Mouse (Mus musculus) heart, embryonic 14.5 days (tissue): ENCODE measurements around the gene Thrb. TPM values are rescaled to one million over a fixed set of nuclear protein-coding genes. Genes with fewer than 3 reads are reported as not detected.

Source experiments
- ATAC-seq: fragments of 200-750 bp; cut with Nextera tagmentation; 2 replicates; pipeline ENCODE4 v1.8.0; 2017; ENCODE audit warnings: low read depth, moderate TSS enrichment; ENCODE audit not compliant: insufficient number of reproducible peaks, insufficient read depth, low FRiP score
- H3K27ac ChIP-seq, 2 experiments: fragments of 200-500 bp in 1 of 2; fragments of 300-500 bp in 1 of 2; sonication (generic) in 1 of 2; replicated peaks in 1 of 2; 2 replicates each; pipeline ENCODE4 v1.5.1; 2012 to 2014; ENCODE audit warnings: low read depth in 2 of 2, low read length in 2 of 2, control low read depth in 1 of 2, mild to moderate bottlenecking in 1 of 2, mixed read lengths in 1 of 2; ENCODE audit not compliant: control insufficient read depth in 1 of 2, insufficient read depth in 1 of 2
- H3K27me3 ChIP-seq: fragments of 300-500 bp; sonication (generic); 2 replicates; pipeline ENCODE4 v1.6.1; 2014; ENCODE audit warnings: mild to moderate bottlenecking, low read length, control low read depth; ENCODE audit not compliant: control insufficient read depth, insufficient read depth
- H3K36me3 ChIP-seq: fragments of 300-500 bp; sonication (generic); 2 replicates; pipeline ENCODE4 v1.6.1; 2014; ENCODE audit warnings: mild to moderate bottlenecking, control low read depth, low read length, mixed read lengths; ENCODE audit not compliant: control insufficient read depth, insufficient read depth
- H3K4me1 ChIP-seq, 2 experiments: fragments of 200-500 bp in 1 of 2; fragments of 300-500 bp in 1 of 2; sonication (generic) in 1 of 2; 2 replicates each; pipeline ENCODE4 v1.6.1; 2012 to 2014; ENCODE audit warnings: low read length in 2 of 2, control low read depth in 1 of 2, mixed read lengths in 1 of 2; ENCODE audit not compliant: control insufficient read depth in 2 of 2, insufficient read depth in 2 of 2
- H3K4me2 ChIP-seq: fragments of 300-500 bp; sonication (generic); 2 replicates; pipeline ENCODE4 v1.6.1; 2014; ENCODE audit warnings: mild to moderate bottlenecking, low read length
- H3K4me3 ChIP-seq, 2 experiments: fragments of 200-500 bp in 1 of 2; fragments of 300-500 bp in 1 of 2; sonication (generic) in 1 of 2; 2 replicates each; pipeline ENCODE4 v1.5.1; 2012 to 2014; ENCODE audit warnings: low read length in 2 of 2, mild to moderate bottlenecking in 2 of 2, control low read depth in 1 of 2, low read depth in 1 of 2, moderate library complexity in 1 of 2; ENCODE audit not compliant: control insufficient read depth in 1 of 2, insufficient read depth in 1 of 2
- H3K9ac ChIP-seq: fragments of 300-500 bp; sonication (generic); 2 replicates; pipeline ENCODE4 v1.6.1; 2014; ENCODE audit warnings: mild to moderate bottlenecking, low read length
- H3K9me3 ChIP-seq: fragments of 300-500 bp; sonication (generic); 2 replicates; pipeline ENCODE4 v1.6.1; 2016; ENCODE audit warnings: low read length, control low read depth; ENCODE audit not compliant: control insufficient read depth
- WGBS: fragments of 180-500 bp; shearing (Covaris S2); extraction: QIAGEN DNeasy Blood & Tissue Kit; methylation state at CpG from one replicate; pipeline ENCODE4 v1.1.7; 2014; 5-methylcytosine and 5-hydroxymethylcytosine counted together
- polyA plus RNA-seq: library from polyadenylated mRNA; unstranded; fragments of >200 nt; fragmentation: Nextera tagmentation; extraction: Ambion mirVana; gene quantifications from 2 replicates; pipeline ENCODE4 v1.2.1, GENCODE M21; 2014

Gene Thrb
- polyA plus RNA-seq = 1.1 and 1.5 TPM in 2 replicates

- H3K27ac ChIP-seq = no peak within 1 kb of the TSS
- H3K27me3 ChIP-seq = peaks cover 19% of the 10 kb centered on the region
- 0 out of 2 replicates have a peak, but pooled peaks have one; percentile 10 for ATAC-seq
- no peaks in the 10 kb centered on the region for H3K36me3 ChIP-seq
- H3K9ac ChIP-seq = peak within 1 kb of the TSS; percentile 74
- no peaks in the 10 kb centered on the region for H3K9me3 ChIP-seq
- H3K4me3 ChIP-seq = peak within 1 kb of the TSS; percentile 69 to 72
- WGBS = 1% methylated on average over 23 of the region's 23 CpGs
- H3K4me2 ChIP-seq = peak within 1 kb of the TSS; percentile 100
- peaks cover 3 to 10% of the 10 kb centered on the region in 2 experiments; a peak in 1 of 4 replicates for H3K4me1 ChIP-seq
These were observed at the start of gene Thrb for GRCm38 (mm10) chr14:17659686-17660328. Gene Thrb (plus strand): TSS chr14:17660261.

- H3K9ac ChIP-seq = no peak overlapping the region
- no peaks in the 10 kb centered on the region for H3K9me3 ChIP-seq
- no peaks in the 10 kb centered on the region for H3K27me3 ChIP-seq
- WGBS = 49% methylated on average over 3 of the region's 3 CpGs
- no peaks in the 10 kb centered on the region for H3K4me1 ChIP-seq
- H3K4me2 ChIP-seq = no peak overlapping the region
- ATAC-seq = no peak
- no peaks in the 10 kb centered on the region for H3K36me3 ChIP-seq
- no peak overlapping the region for H3K27ac ChIP-seq
- no peak overlapping the region for H3K4me3 ChIP-seq
These were observed 38.4 kb upstream of the Thrb start for GRCm38 (mm10) chr14:17621671-17622070.

- no peaks in the 10 kb centered on the region for H3K4me1 ChIP-seq
- no peak overlapping the region for H3K4me2 ChIP-seq
- H3K27ac ChIP-seq = no peak overlapping the region
- no peaks in the 10 kb centered on the region for H3K27me3 ChIP-seq
- no peak for ATAC-seq
- H3K36me3 ChIP-seq = no peaks in the 10 kb centered on the region
- no peaks in the 10 kb centered on the region for H3K9me3 ChIP-seq
- H3K9ac ChIP-seq = no peak overlapping the region
- 56% methylated on average over 2 of the region's 2 CpGs for WGBS
- H3K4me3 ChIP-seq = no peak overlapping the region
These were observed 36.1 kb upstream of the Thrb start for GRCm38 (mm10) chr14:17623936-17624335.

GRCm38 (mm10) chr14:17629215-17629614 is 30.8 kb upstream of the Thrb start:
- Histone ChIP-seq H3K9ac (no peak overlapping the region), H3K4me1 (peaks cover 0 to 5% of the 10 kb centered on the region in 2 experiments; a peak in 2 of 4 replicates), H3K4me3 (no peak overlapping the region), H3K27ac (no peak overlapping the region), H3K36me3 (no peaks in the 10 kb centered on the region), H3K4me2 (no peak overlapping the region), H3K9me3 (no peaks in the 10 kb centered on the region), H3K27me3 (no peaks in the 10 kb centered on the region)
- 41% methylated on average over 5 of the region's 5 CpGs for WGBS
- ATAC-seq = no peak

- peaks cover 0 to 5% of the 10 kb centered on the region in 2 experiments; a peak in 2 of 4 replicates for H3K4me1 ChIP-seq
- no peaks in the 10 kb centered on the region for H3K9me3 ChIP-seq
- peak overlapping the region; percentile 46 for H3K4me2 ChIP-seq
- H3K27me3 ChIP-seq = no peaks in the 10 kb centered on the region
- H3K27ac ChIP-seq = no peak overlapping the region
- 0 out of 2 replicates have a peak, but pooled peaks have one; percentile 59 for ATAC-seq
- 7% methylated on average over 19 of the region's 19 CpGs for WGBS
- H3K4me3 ChIP-seq = 0 out of 4 replicates have a peak overlapping the region, but pooled peaks of 1 of the 2 experiments have one; percentile 3
- no peaks in the 10 kb centered on the region for H3K36me3 ChIP-seq
- no peak overlapping the region for H3K9ac ChIP-seq
These were observed 27.1 kb upstream of the Thrb start for GRCm38 (mm10) chr14:17632887-17633522.

GRCm38 (mm10) chr14:17636971-17637370 is 23.1 kb upstream of the Thrb start:
- H3K4me3 ChIP-seq = no peak overlapping the region
- ATAC-seq = no peak
- H3K9ac ChIP-seq = no peak overlapping the region
- no peaks in the 10 kb centered on the region for H3K9me3 ChIP-seq
- H3K4me2 ChIP-seq = no peak overlapping the region
- WGBS = 70% methylated on average over 3 of the region's 3 CpGs
- H3K4me1 ChIP-seq = peaks cover 0 to 5% of the 10 kb centered on the region in 2 experiments; a peak in 2 of 4 replicates
- H3K27ac ChIP-seq = no peak overlapping the region
- no peaks in the 10 kb centered on the region for H3K27me3 ChIP-seq
- H3K36me3 ChIP-seq = no peaks in the 10 kb centered on the region

GRCm38 (mm10) chr14:17641770-17642169 is 18.3 kb upstream of the Thrb start:
- Histone ChIP-seq H3K9me3 (no peaks in the 10 kb centered on the region), H3K4me2 (no peak overlapping the region), H3K4me1 (no peaks in the 10 kb centered on the region), H3K9ac (no peak overlapping the region), H3K27me3 (no peaks in the 10 kb centered on the region), H3K36me3 (no peaks in the 10 kb centered on the region), H3K4me3 (no peak overlapping the region), H3K27ac (no peak overlapping the region)
- WGBS = 59% methylated on average over 3 of the region's 3 CpGs
- no peak for ATAC-seq
